Mouse (Mus musculus): ENCODE measurements around the gene Nup88. TPM values are rescaled to one million over a fixed set of nuclear protein-coding genes. Genes with fewer than 3 reads are reported as not detected.

The Nup88 gene
- polyA plus RNA-seq, 1 experiment from 2014 or later, result 155 TPM

Other genes starting within 250 kb of the Nup88 start
- gene Zfp3, start 205.8 kb downstream of the Nup88 start, polyA plus RNA-seq (2016; fragmentation: Nextera tagmentation; extraction: Ambion mirVana), result 7.4 and 7.5 TPM in 2 replicates
- not detected in 2 replicates for gene Scimp, start 157.4 kb downstream of the Nup88 start, polyA plus RNA-seq (2016; fragmentation: Nextera tagmentation; extraction: Ambion mirVana)
- gene Rabep1, start 125.2 kb downstream of the Nup88 start, polyA plus RNA-seq (2016; fragmentation: Nextera tagmentation; extraction: Ambion mirVana), result 33.2 and 37.9 TPM in 2 replicates
- gene Rpain, start 240 bp upstream of the Nup88 start, polyA plus RNA-seq (2016; fragmentation: Nextera tagmentation; extraction: Ambion mirVana), result 83.8 and 93.9 TPM in 2 replicates
- gene C1qbp, start 13.1 kb upstream of the Nup88 start, polyA plus RNA-seq (2016; fragmentation: Nextera tagmentation; extraction: Ambion mirVana), result 366 and 369 TPM in 2 replicates
- gene Dhx33, start 34.5 kb upstream of the Nup88 start, polyA plus RNA-seq (2016; fragmentation: Nextera tagmentation; extraction: Ambion mirVana), result 27.5 and 28.6 TPM in 2 replicates
- gene Mis12, start 49.6 kb upstream of the Nup88 start, polyA plus RNA-seq (2016; fragmentation: Nextera tagmentation; extraction: Ambion mirVana), result 67.8 and 73.9 TPM in 2 replicates
- gene Derl2, start 49.9 kb upstream of the Nup88 start, polyA plus RNA-seq (2016; fragmentation: Nextera tagmentation; extraction: Ambion mirVana), result 32.4 and 42.5 TPM in 2 replicates
- gene 6330403K07Rik, start 63.5 kb upstream of the Nup88 start, polyA plus RNA-seq (2016; fragmentation: Nextera tagmentation; extraction: Ambion mirVana), result 105 and 112 TPM in 2 replicates
- not detected in 2 replicates for gene Nlrp1a, start 174.7 kb upstream of the Nup88 start, polyA plus RNA-seq (2016; fragmentation: Nextera tagmentation; extraction: Ambion mirVana)

All from forebrain, embryonic 10.5 days (tissue).